Mouse (Mus musculus): Measurements from ENCODE around the gene Tsc2. TPM values are rescaled to one million over a fixed set of nuclear protein-coding genes. Genes with fewer than 3 reads are reported as not detected.

Gene Tsc2
- polyA plus RNA-seq, 1 experiment from 2014 or later = 86.9 TPM

GRCm38 (mm10) chr17:24551050-24551444 lies 81.4 kb downstream of the Tsc2 start:
- 65% methylated on average over 3 of the region's 3 CpGs for WGBS

GRCm38 (mm10) chr17:24550416-24551049 lies 81.9 kb downstream of the Tsc2 start:
- peak overlapping the region; percentile 98 for H3K27ac ChIP-seq
- peak overlapping the region; percentile 87 for H3K4me3 ChIP-seq
- WGBS = under 1% methylated on average over 44 of the region's 44 CpGs
- H3K4me1 ChIP-seq (replicated peaks) = peaks cover 41% of the 10 kb centered on the region
- DNase-seq (ENCODE audit: low spot score) = no peak
- no peaks in the 10 kb centered on the region for H3K9me3 ChIP-seq
- H3K36me3 ChIP-seq = no peaks in the 10 kb centered on the region
- H3K27me3 ChIP-seq (ENCODE audit: insufficient read depth, poor library complexity, severe bottlenecking) = peaks cover 33% of the 10 kb centered on the region

More at GRCm38 (mm10) chr17:24551050-24551444, 81.4 kb downstream of the Tsc2 start:
- DNase-seq (ENCODE audit: low spot score) = no peak
- H3K4me3 ChIP-seq = peak overlapping the region; percentile 87
- H3K27ac ChIP-seq = peak overlapping the region; percentile 98
- H3K9me3 ChIP-seq = no peaks in the 10 kb centered on the region
- no peaks in the 10 kb centered on the region for H3K36me3 ChIP-seq
- peaks cover 30% of the 10 kb centered on the region for H3K27me3 ChIP-seq (ENCODE audit: insufficient read depth, poor library complexity, severe bottlenecking)
- peaks cover 41% of the 10 kb centered on the region for H3K4me1 ChIP-seq (replicated peaks)

- Histone ChIP-seq H3K36me3 (no peaks in the 10 kb centered on the region), H3K27ac (peak within 1 kb of the TSS; percentile 98), H3K27me3 (ENCODE audit: insufficient read depth, poor library complexity, severe bottlenecking) (peaks cover 38% of the 10 kb centered on the region), H3K4me3 (peak within 1 kb of the TSS; percentile 87), H3K9me3 (no peaks in the 10 kb centered on the region), H3K4me1 (replicated peaks) (peaks cover 43% of the 10 kb centered on the region)
- peak; percentile 100 for DNase-seq (ENCODE audit: low spot score)
- WGBS = under 1% methylated on average over 72 of the region's 72 CpGs
These were observed 82.6 kb downstream of the Tsc2 start, which contains the start of gene Pkd1 for GRCm38 (mm10) chr17:24549618-24550415. Gene Pkd1, plus strand, starts transcription at chr17:24549834.

- H3K36me3 ChIP-seq = no peaks in the 10 kb centered on the region
- peak overlapping the region; percentile 98; the same call in 1 of the 2 replicates for H3K27ac ChIP-seq
- no peaks in the 10 kb centered on the region for H3K9me3 ChIP-seq
- peaks cover 47% of the 10 kb centered on the region for H3K4me1 ChIP-seq (replicated peaks)
- peaks cover 44% of the 10 kb centered on the region for H3K27me3 ChIP-seq (ENCODE audit: insufficient read depth, poor library complexity, severe bottlenecking)
- H3K4me3 ChIP-seq = peak overlapping the region; percentile 87
- peak; percentile 27 for DNase-seq (ENCODE audit: low spot score)
- WGBS = 5% methylated on average over 23 of the region's 23 CpGs
These were observed 83.4 kb downstream of the Tsc2 start for GRCm38 (mm10) chr17:24548921-24549617.

GRCm38 (mm10) chr17:24548435-24548834 lies 84.0 kb downstream of the Tsc2 start:
- H3K4me3 ChIP-seq = peak overlapping the region; percentile 87
- H3K27me3 ChIP-seq (ENCODE audit: insufficient read depth, poor library complexity, severe bottlenecking) = peaks cover 44% of the 10 kb centered on the region
- no peak for DNase-seq (ENCODE audit: low spot score)
- H3K36me3 ChIP-seq = no peaks in the 10 kb centered on the region
- WGBS = 46% methylated on average over 9 of the region's 9 CpGs
- peaks cover 47% of the 10 kb centered on the region for H3K4me1 ChIP-seq (replicated peaks)
- H3K9me3 ChIP-seq = no peaks in the 10 kb centered on the region
- no peak overlapping the region for H3K27ac ChIP-seq

GRCm38 (mm10) chr17:24546234-24546633 lies 86.2 kb downstream of the Tsc2 start:
- Histone ChIP-seq H3K27me3 (ENCODE audit: insufficient read depth, poor library complexity, severe bottlenecking) (peaks cover 44% of the 10 kb centered on the region), H3K36me3 (no peaks in the 10 kb centered on the region)
- WGBS = 82% methylated on average over 3 of the region's 3 CpGs

More at GRCm38 (mm10) chr17:24546234-24546633, 86.2 kb downstream of the Tsc2 start:
- no peaks in the 10 kb centered on the region for H3K9me3 ChIP-seq
- no peak for DNase-seq (ENCODE audit: low spot score)
- no peak overlapping the region for H3K4me3 ChIP-seq
- peaks cover 34% of the 10 kb centered on the region for H3K4me1 ChIP-seq (replicated peaks)
- H3K27ac ChIP-seq = no peak overlapping the region

Other genes starting within 250 kb of the Tsc2 start
- gene Rnps1, start 218.1 kb downstream of the Tsc2 start, polyA plus RNA-seq (2016; fragmentation: Nextera tagmentation; extraction: Ambion mirVana) = 423 and 452 TPM in 2 replicates
- gene Eci1, start 206.0 kb downstream of the Tsc2 start, polyA plus RNA-seq (2016; fragmentation: Nextera tagmentation; extraction: Ambion mirVana) = 74.9 and 77.3 TPM in 2 replicates
- 3.0 and 4.3 TPM in 2 replicates for gene Dnase1l2, start 189.5 kb downstream of the Tsc2 start, polyA plus RNA-seq (2016; fragmentation: Nextera tagmentation; extraction: Ambion mirVana)
- gene E4f1, start 162.3 kb downstream of the Tsc2 start, polyA plus RNA-seq (2016; fragmentation: Nextera tagmentation; extraction: Ambion mirVana) = 37.8 and 40.1 TPM in 2 replicates
- 80.9 and 81.8 TPM in 2 replicates for gene Pgp, start 162.2 kb downstream of the Tsc2 start, polyA plus RNA-seq (2016; fragmentation: Nextera tagmentation; extraction: Ambion mirVana)
- gene Bricd5, start 158.7 kb downstream of the Tsc2 start, polyA plus RNA-seq (2016; fragmentation: Nextera tagmentation; extraction: Ambion mirVana) = 0.61 and 2.5 TPM in 2 replicates
- gene Mlst8, start 153.6 kb downstream of the Tsc2 start, polyA plus RNA-seq (2016; fragmentation: Nextera tagmentation; extraction: Ambion mirVana) = 35.1 and 36.0 TPM in 2 replicates
- 6.8 and 10.2 TPM in 2 replicates for gene Caskin1, start 144.0 kb downstream of the Tsc2 start, polyA plus RNA-seq (2016; fragmentation: Nextera tagmentation; extraction: Ambion mirVana)
- 93.6 and 96.4 TPM in 2 replicates for gene Traf7, start 104.7 kb downstream of the Tsc2 start, polyA plus RNA-seq (2016; fragmentation: Nextera tagmentation; extraction: Ambion mirVana)
- 1.8 and 3.0 TPM in 2 replicates for gene Rab26, start 98.4 kb downstream of the Tsc2 start, polyA plus RNA-seq (2016; fragmentation: Nextera tagmentation; extraction: Ambion mirVana)
- 11.9 and 21.7 TPM in 2 replicates for gene Pkd1, start 82.8 kb downstream of the Tsc2 start, polyA plus RNA-seq (2016; fragmentation: Nextera tagmentation; extraction: Ambion mirVana)
- gene Nthl1, start 50 bp upstream of the Tsc2 start, polyA plus RNA-seq (2016; fragmentation: Nextera tagmentation; extraction: Ambion mirVana) = 19.9 and 27.1 TPM in 2 replicates
- gene Slc9a3r2, start 17.7 kb upstream of the Tsc2 start, polyA plus RNA-seq (2016; fragmentation: Nextera tagmentation; extraction: Ambion mirVana) = 34.2 and 39.2 TPM in 2 replicates
- gene Npw, start 25.8 kb upstream of the Tsc2 start, polyA plus RNA-seq (2016; fragmentation: Nextera tagmentation; extraction: Ambion mirVana) = not detected in 2 replicates
- gene Zfp598, start 37.1 kb upstream of the Tsc2 start, polyA plus RNA-seq (2016; fragmentation: Nextera tagmentation; extraction: Ambion mirVana) = 26.2 and 28.6 TPM in 2 replicates
- 9.2 and 15.1 TPM in 2 replicates for gene Syngr3, start 57.3 kb upstream of the Tsc2 start, polyA plus RNA-seq (2016; fragmentation: Nextera tagmentation; extraction: Ambion mirVana)
- 49.7 and 50.9 TPM in 2 replicates for gene Gfer, start 63.5 kb upstream of the Tsc2 start, polyA plus RNA-seq (2016; fragmentation: Nextera tagmentation; extraction: Ambion mirVana)
- gene Noxo1, start 63.6 kb upstream of the Tsc2 start, polyA plus RNA-seq (2016; fragmentation: Nextera tagmentation; extraction: Ambion mirVana) = 1.5 and 1.8 TPM in 2 replicates
- gene Tbl3, start 75.0 kb upstream of the Tsc2 start, polyA plus RNA-seq (2016; fragmentation: Nextera tagmentation; extraction: Ambion mirVana) = 133 and 140 TPM in 2 replicates
- gene Rnf151, start 85.4 kb upstream of the Tsc2 start, polyA plus RNA-seq (2016; fragmentation: Nextera tagmentation; extraction: Ambion mirVana) = 0.22 TPM in 2 replicates
- gene Rps2, start 85.5 kb upstream of the Tsc2 start, polyA plus RNA-seq (2016; fragmentation: Nextera tagmentation; extraction: Ambion mirVana) = 1,403 and 1,781 TPM in 2 replicates
- 212 and 240 TPM in 2 replicates for gene Ndufb10, start 91.8 kb upstream of the Tsc2 start, polyA plus RNA-seq (2016; fragmentation: Nextera tagmentation; extraction: Ambion mirVana)
- not detected in 2 replicates for gene Rpl3l, start 95.2 kb upstream of the Tsc2 start, polyA plus RNA-seq (2016; fragmentation: Nextera tagmentation; extraction: Ambion mirVana)
- 21.4 and 23.4 TPM in 2 replicates for gene Msrb1, start 104.0 kb upstream of the Tsc2 start, polyA plus RNA-seq (2016; fragmentation: Nextera tagmentation; extraction: Ambion mirVana)
- 1.5 and 2.0 TPM in 2 replicates for gene Hs3st6, start 120.4 kb upstream of the Tsc2 start, polyA plus RNA-seq (2016; fragmentation: Nextera tagmentation; extraction: Ambion mirVana)
- 0.10 TPM in 1 of 2 replicates, not detected in the other for gene Meiob, start 171.7 kb upstream of the Tsc2 start, polyA plus RNA-seq (2016; fragmentation: Nextera tagmentation; extraction: Ambion mirVana)
- 30.7 and 34.3 TPM in 2 replicates for gene Hagh, start 207.5 kb upstream of the Tsc2 start, polyA plus RNA-seq (2016; fragmentation: Nextera tagmentation; extraction: Ambion mirVana)
- 18.4 and 20.7 TPM in 2 replicates for gene Fahd1, start 217.7 kb upstream of the Tsc2 start, polyA plus RNA-seq (2016; fragmentation: Nextera tagmentation; extraction: Ambion mirVana)
- gene Igfals, start 233.4 kb upstream of the Tsc2 start, polyA plus RNA-seq (2016; fragmentation: Nextera tagmentation; extraction: Ambion mirVana) = 0.58 and 0.65 TPM in 2 replicates

Data from hindbrain, embryonic 10.5 days (tissue).